Mouse (Mus musculus) intestine, embryonic 14.5 days (tissue): Measurements from ENCODE around the gene Padi1. TPM values are rescaled to one million over a fixed set of nuclear protein-coding genes. Genes with fewer than 3 reads are reported as not detected.

Experiments used
- ATAC-seq: fragments of 200-750 bp; cut with Nextera tagmentation; replicated peaks from 2 replicates; pipeline ENCODE4 v1.8.0; 2017; ENCODE audit warnings: low read depth, moderate number of reproducible peaks, moderate TSS enrichment, moderate library complexity; ENCODE audit not compliant: low FRiP score, low TSS enrichment
- DNase-seq: peaks from one replicate; pipeline ENCODE4 v3.0.0-alpha.2; 2018; ENCODE audit warnings: low spot score
- H3K27ac ChIP-seq: fragments of 300-500 bp; sonication (generic); 2 replicates; pipeline ENCODE4 v1.5.1; 2014; ENCODE audit warnings: low read depth, mild to moderate bottlenecking, control low read depth
- H3K27me3 ChIP-seq: fragments of 300-500 bp; sonication (generic); replicated peaks from 2 replicates; pipeline ENCODE4 v1.6.1; 2014; ENCODE audit warnings: low read length, control low read depth; ENCODE audit not compliant: control insufficient read depth, insufficient read depth
- H3K36me3 ChIP-seq: fragments of 300-500 bp; sonication (generic); 2 replicates; pipeline ENCODE4 v1.6.1; 2014; ENCODE audit warnings: low read length, control low read depth; ENCODE audit not compliant: control insufficient read depth, insufficient read depth
- H3K4me1 ChIP-seq: fragments of 300-500 bp; sonication (generic); replicated peaks from 2 replicates; pipeline ENCODE4 v1.6.1; 2014; ENCODE audit warnings: low read length, control low read depth, mixed read lengths; ENCODE audit not compliant: control insufficient read depth, insufficient read depth
- H3K4me2 ChIP-seq: fragments of 300-500 bp; sonication (generic); 2 replicates; pipeline ENCODE4 v1.6.1; 2014; ENCODE audit warnings: low read length
- H3K4me3 ChIP-seq: fragments of 300-500 bp; sonication (generic); 2 replicates; pipeline ENCODE4 v1.5.1; 2014; ENCODE audit warnings: low read depth, low read length, control low read depth, mixed read lengths
- H3K9ac ChIP-seq: fragments of 300-500 bp; sonication (generic); 2 replicates; pipeline ENCODE4 v1.6.1; 2014; ENCODE audit warnings: mild to moderate bottlenecking, low read length
- H3K9me3 ChIP-seq: fragments of 300-500 bp; sonication (generic); 2 replicates; pipeline ENCODE4 v1.6.1; 2016; ENCODE audit warnings: low read length, control low read depth; ENCODE audit not compliant: control insufficient read depth
- WGBS: fragments of 180-500 bp; shearing (Covaris S2); extraction: QIAGEN DNeasy Blood & Tissue Kit; methylation state at CpG from one replicate; pipeline ENCODE4 v1.1.7; 2014; 5-methylcytosine and 5-hydroxymethylcytosine counted together
- polyA plus RNA-seq: library from polyadenylated mRNA; unstranded; fragments of >200 nt; fragmentation: Nextera tagmentation; extraction: Ambion mirVana; gene quantifications from 2 replicates; pipeline ENCODE4 v1.2.1, GENCODE M21; 2014

Padi1 gene
- polyA plus RNA-seq, 1 experiment from 2014 or later = 0.16 TPM

- WGBS = 79% methylated on average over 8 of the region's 8 CpGs
- ATAC-seq (no peak), DNase-seq (no peak)
- Histone ChIP-seq H3K9ac (no peak overlapping the region), H3K27me3 (no peaks in the 10 kb centered on the region), H3K4me3 (no peak overlapping the region), H3K27ac (no peak overlapping the region), H3K36me3 (no peaks in the 10 kb centered on the region), H3K9me3 (0 out of 2 replicates have a peak, but pooled peaks cover 6% of the 10 kb centered on the region), H3K4me2 (no peak overlapping the region), H3K4me1 (peaks cover 12% of the 10 kb centered on the region)
Measured at GRCm38 (mm10) chr4:140871851-140872685, 26.5 kb upstream of the Padi1 start.

- 81% methylated on average over 3 of the region's 3 CpGs for WGBS
- H3K27ac ChIP-seq = no peak overlapping the region
- no peak overlapping the region for H3K9ac ChIP-seq
- no peak overlapping the region for H3K4me2 ChIP-seq
- 0 out of 2 replicates have a peak, but pooled peaks cover 6% of the 10 kb centered on the region for H3K9me3 ChIP-seq
- no peaks in the 10 kb centered on the region for H3K27me3 ChIP-seq
- H3K4me3 ChIP-seq = no peak overlapping the region
- DNase-seq (no peak), ATAC-seq (no peak)
- H3K4me1 ChIP-seq = peaks cover 12% of the 10 kb centered on the region
- no peaks in the 10 kb centered on the region for H3K36me3 ChIP-seq
Measured at GRCm38 (mm10) chr4:140871376-140871775, 25.8 kb upstream of the Padi1 start.

GRCm38 (mm10) chr4:140870876-140871275 lies 25.3 kb upstream of the Padi1 start:
- H3K9ac ChIP-seq = no peak overlapping the region
- H3K27ac ChIP-seq = no peak overlapping the region
- peaks cover 12% of the 10 kb centered on the region for H3K4me1 ChIP-seq
- 0 out of 2 replicates have a peak, but pooled peaks cover 6% of the 10 kb centered on the region for H3K9me3 ChIP-seq
- H3K36me3 ChIP-seq = no peaks in the 10 kb centered on the region
- H3K4me3 ChIP-seq = no peak overlapping the region
- DNase-seq = no peak
- H3K4me2 ChIP-seq = no peak overlapping the region
- ATAC-seq = no peak
- 84% methylated on average over 7 of the region's 7 CpGs for WGBS
- H3K27me3 ChIP-seq = no peaks in the 10 kb centered on the region

- no peak overlapping the region for H3K4me3 ChIP-seq
- H3K4me2 ChIP-seq = no peak overlapping the region
- peaks cover 12% of the 10 kb centered on the region for H3K4me1 ChIP-seq
- 0 out of 2 replicates have a peak, but pooled peaks cover 6% of the 10 kb centered on the region for H3K9me3 ChIP-seq
- DNase-seq (no peak), ATAC-seq (no peak)
- H3K27me3 ChIP-seq = no peaks in the 10 kb centered on the region
- H3K36me3 ChIP-seq = no peaks in the 10 kb centered on the region
- H3K27ac ChIP-seq = no peak overlapping the region
- WGBS = 88% methylated on average over 8 of the region's 8 CpGs
- no peak overlapping the region for H3K9ac ChIP-seq
Measured at GRCm38 (mm10) chr4:140869945-140870344, 24.4 kb upstream of the Padi1 start.

- Histone ChIP-seq H3K27me3 (no peaks in the 10 kb centered on the region), H3K4me1 (peaks cover 12% of the 10 kb centered on the region), H3K9ac (no peak overlapping the region), H3K36me3 (no peaks in the 10 kb centered on the region), H3K4me3 (no peak overlapping the region), H3K4me2 (peak overlapping the region; percentile 22; the same call in 1 of the 2 replicates), H3K27ac (no peak overlapping the region), H3K9me3 (0 out of 2 replicates have a peak, but pooled peaks cover 6% of the 10 kb centered on the region)
- DNase-seq (no peak), ATAC-seq (no peak; the same call in 1 of the 2 replicates)
- 4% methylated on average over 14 of the region's 14 CpGs for WGBS
Measured at GRCm38 (mm10) chr4:140868484-140869190, 23.1 kb upstream of the Padi1 start.

- H3K4me3 ChIP-seq = no peak overlapping the region
- ATAC-seq (no peak), DNase-seq (no peak)
- H3K4me2 ChIP-seq = no peak overlapping the region
- no peaks in the 10 kb centered on the region for H3K27me3 ChIP-seq
- WGBS = 80% methylated on average over 11 of the region's 11 CpGs
- H3K9me3 ChIP-seq = no peaks in the 10 kb centered on the region
- H3K9ac ChIP-seq = no peak overlapping the region
- H3K36me3 ChIP-seq = no peaks in the 10 kb centered on the region
- no peak overlapping the region for H3K27ac ChIP-seq
- no peaks in the 10 kb centered on the region for H3K4me1 ChIP-seq
Measured at GRCm38 (mm10) chr4:140862036-140862650, 16.6 kb upstream of the Padi1 start.

GRCm38 (mm10) chr4:140860767-140861147 lies 15.2 kb upstream of the Padi1 start:
- Histone ChIP-seq H3K27ac (no peak overlapping the region), H3K4me3 (no peak overlapping the region), H3K4me1 (no peaks in the 10 kb centered on the region), H3K9ac (no peak overlapping the region), H3K4me2 (no peak overlapping the region), H3K27me3 (no peaks in the 10 kb centered on the region), H3K9me3 (peaks cover under 1% of the 10 kb centered on the region; the same call in 1 of the 2 replicates), H3K36me3 (no peaks in the 10 kb centered on the region)
- 78% methylated on average over 7 of the region's 7 CpGs for WGBS
- DNase-seq (no peak), ATAC-seq (no peak; the same call in 1 of the 2 replicates)

- no peak overlapping the region for H3K27ac ChIP-seq
- WGBS = 45% methylated on average over 7 of the region's 7 CpGs
- no peaks in the 10 kb centered on the region for H3K27me3 ChIP-seq
- ATAC-seq = peak; percentile 44; the same call in 1 of the 2 replicates
- H3K9me3 ChIP-seq = peaks cover 3% of the 10 kb centered on the region; the same call in 1 of the 2 replicates
- no peak for DNase-seq
- H3K4me2 ChIP-seq = no peak overlapping the region
- no peaks in the 10 kb centered on the region for H3K36me3 ChIP-seq
- no peak overlapping the region for H3K9ac ChIP-seq
- H3K4me1 ChIP-seq = no peaks in the 10 kb centered on the region
- H3K4me3 ChIP-seq = no peak overlapping the region
Measured at GRCm38 (mm10) chr4:140860125-140860766, 14.7 kb upstream of the Padi1 start.
